Mouse (Mus musculus): ENCODE results near the gene Hnrnpc.

Hnrnpc gene

DNA sequence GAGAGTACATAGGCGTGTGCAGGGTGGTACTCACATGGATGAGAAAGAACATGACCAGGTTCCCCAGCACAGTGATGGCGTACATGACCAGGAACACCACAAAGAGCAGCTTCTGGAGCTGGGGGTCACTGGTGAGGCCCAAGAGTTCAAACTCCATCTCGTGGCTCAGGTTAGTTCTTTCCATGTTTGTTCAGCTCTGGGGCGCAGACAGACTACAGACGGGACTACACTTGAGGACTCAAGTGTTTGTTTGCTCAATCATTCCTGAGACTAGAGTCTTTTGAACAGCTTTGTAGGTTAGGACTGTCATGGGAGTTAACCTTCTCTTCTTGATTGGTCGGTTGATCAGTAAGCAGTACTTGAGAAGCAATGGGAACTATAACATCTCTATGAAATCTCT is 67.9 kb downstream of the Hnrnpc start:
- no peak for DNase-seq (ENCODE audit: inconsistent age in 2 of 2, low spot score in 1 of 2)

- no peak for DNase-seq (ENCODE audit: inconsistent age in 2 of 2, low spot score in 1 of 2)
These were observed 77.5 kb downstream of the Hnrnpc start for GRCm38 (mm10) chr14:52026342-52026741.

DNA sequence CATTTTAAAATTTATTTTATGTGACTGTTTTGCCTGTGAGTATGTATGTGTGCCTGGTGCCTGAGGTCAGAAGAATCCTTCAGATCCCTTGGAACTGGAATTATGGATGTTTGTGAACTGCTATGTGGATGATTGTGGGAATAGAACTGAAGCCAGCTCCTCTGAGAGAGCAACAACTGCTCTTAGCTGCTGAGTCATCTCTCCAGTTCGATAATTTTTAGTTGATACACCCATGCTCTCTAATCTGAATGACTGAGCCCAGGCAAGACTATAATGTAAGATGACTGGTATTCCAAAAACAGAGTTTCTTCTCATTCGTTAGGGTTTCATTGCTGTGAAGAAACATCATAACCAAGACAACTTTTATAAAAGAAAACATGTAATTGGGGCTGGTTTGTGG is 79.7 kb downstream of the Hnrnpc start:
- peak in 1 of 2 experiments; percentile 26 for DNase-seq (ENCODE audit: inconsistent age in 2 of 2, low spot score in 1 of 2)

All from adrenal gland, adult (tissue).